Mouse (Mus musculus) adrenal gland (tissue): ENCODE measurements around the gene Cntnap1.

Experiments used
- intact Hi-C: fragments of 180-260 bp; cut with DNase I; formaldehyde crosslinking; loops from one replicate; pipeline ENCODE4 v1.15.1; 2025

Gene Cntnap1

DNA sequence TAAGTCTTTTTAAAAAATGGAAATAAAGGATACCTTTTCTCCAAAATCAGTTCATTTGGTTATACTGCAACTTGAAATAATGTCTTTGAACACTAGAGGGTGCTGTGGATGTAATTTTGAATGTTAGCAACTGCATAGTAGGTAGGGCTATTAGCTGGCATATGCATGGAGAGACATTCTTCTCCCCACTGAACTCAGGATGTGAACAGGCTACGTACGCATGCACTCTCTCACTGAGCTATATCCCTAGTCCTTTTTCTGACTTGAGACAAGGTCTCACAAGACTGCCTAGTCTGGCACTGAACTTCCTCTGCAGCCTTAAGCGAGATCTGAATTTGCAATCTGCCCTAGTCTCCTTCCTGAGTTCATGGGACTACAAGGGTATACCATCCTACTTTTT lies 41.6 kb downstream of the Cntnap1 start:
- intact Hi-C loops = loop anchor here (1.0 to 2.0 kb wide), 2 partner anchors 36 to 91 kb away; partner anchors contain the start of gene Becn1

DNA sequence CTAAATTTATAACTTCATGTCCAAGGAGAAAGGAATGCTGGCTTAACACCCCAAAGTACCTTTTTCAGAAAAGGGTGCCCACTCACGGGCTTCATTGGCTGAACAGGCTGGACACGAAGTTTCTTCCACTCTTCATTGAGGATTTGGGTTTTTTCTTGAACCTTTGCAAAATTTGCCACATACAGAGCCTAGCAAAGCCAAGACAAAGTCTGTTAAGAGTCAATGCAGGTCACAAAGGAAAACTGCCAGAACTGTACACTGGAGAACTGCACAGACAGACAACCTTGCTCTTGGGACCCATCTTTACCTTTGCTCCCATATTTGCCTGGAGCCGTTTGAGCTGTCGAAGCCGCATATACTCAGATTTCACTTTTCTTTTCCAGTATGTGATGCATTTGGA lies 46.6 kb downstream of the Cntnap1 start:
- intact Hi-C loops = no loop called here

DNA sequence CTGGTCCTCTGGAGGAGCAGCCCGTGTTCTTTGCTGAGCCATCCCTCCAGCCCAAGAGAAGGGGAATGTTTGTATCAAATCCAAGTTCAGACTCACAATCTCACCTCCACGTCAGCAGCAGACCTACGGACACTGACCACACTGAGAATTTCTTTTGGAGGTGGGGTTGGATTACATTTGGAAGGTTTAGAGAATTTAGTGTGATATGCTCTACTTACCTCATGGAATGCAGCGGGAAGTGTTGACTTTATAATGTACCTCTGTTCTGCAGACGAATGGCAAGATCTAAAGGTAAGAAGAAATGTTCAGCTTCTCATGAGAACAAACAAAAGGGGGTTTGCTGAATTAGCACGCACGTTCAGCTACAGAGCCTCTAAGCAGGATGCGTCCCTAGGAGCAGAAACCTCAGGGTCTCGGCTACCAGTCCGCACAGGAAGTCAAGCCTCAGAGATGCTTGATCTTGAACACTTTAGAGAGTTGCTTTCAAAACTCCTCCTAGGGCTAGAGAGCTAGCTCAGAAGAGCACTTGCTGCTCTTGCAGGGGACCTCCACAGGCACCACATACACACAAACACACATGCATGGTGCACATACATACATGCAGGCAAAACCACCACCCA lies 48.2 kb downstream of the Cntnap1 start:
- intact Hi-C loops = no loop called here

DNA sequence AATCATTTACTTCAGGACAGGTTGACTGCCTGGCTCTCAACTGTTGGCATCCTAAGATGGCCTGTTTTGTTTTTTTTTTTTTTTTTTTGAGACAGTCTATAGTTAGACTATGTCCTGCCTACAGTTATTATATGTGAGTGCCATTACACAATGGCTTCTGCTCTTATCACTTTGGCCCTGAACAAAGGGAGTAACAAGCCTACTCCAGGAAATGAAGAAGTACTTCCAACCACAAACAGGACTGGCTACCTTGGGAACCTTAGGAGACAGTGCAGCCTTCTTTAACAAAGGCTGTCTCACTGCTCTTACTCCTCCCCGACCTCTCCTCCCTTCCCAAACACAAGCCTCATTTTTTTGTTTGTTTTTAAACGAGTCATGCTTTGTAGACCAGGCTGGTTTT lies 50.5 kb downstream of the Cntnap1 start:
- intact Hi-C loops = no loop called here

DNA sequence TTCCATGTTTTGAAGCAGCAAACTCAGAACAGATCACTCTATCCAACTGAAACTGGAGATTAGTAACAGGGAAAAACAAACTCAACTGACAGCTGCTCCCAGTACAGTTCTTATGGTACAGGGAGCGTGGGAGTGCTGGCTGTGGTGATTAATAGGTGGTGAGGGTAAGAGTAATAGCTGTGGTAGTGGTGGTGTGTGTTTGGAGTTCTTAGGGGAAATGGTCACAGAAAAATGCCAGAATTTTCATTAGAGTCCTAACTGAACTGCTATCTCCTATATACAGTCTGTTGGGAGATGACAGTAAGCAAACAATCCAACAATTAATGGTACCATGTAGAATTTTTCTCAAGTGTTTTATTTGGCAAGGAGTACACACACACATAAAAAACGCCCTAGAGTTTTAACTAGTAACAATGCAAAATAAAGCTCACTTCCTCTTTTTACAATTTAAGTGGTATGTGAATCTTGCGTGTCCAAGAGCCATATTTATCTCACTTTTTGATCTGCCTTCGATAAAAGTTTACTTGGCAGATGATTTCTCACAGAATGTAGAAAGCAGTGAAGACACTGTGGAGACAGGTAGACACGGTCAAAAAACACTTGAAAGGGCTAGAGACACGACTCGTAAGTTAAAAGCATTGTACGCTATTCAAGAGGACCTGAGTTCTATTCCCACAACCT lies 51.1 kb downstream of the Cntnap1 start:
- intact Hi-C loops = no loop called here

DNA sequence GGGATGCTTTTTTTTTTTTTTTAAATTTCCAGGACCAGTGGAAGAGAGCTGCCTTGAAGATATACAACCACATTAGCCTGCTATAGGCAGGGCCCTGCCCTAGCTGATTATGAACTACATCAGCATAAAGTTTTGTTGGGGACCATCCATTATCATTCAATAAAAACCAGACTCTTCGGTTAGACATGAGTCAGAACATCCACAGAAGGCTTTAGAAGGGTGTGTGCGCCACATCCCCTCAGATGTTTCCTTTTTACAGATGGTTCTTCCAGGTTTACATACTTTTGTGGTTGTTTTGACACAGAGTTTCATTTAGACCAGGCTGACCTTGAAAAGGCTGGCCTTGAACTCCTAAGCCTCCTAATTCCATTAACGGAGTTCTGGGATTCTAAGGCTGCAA lies 54.0 kb downstream of the Cntnap1 start:
- intact Hi-C loops = no loop called here

DNA sequence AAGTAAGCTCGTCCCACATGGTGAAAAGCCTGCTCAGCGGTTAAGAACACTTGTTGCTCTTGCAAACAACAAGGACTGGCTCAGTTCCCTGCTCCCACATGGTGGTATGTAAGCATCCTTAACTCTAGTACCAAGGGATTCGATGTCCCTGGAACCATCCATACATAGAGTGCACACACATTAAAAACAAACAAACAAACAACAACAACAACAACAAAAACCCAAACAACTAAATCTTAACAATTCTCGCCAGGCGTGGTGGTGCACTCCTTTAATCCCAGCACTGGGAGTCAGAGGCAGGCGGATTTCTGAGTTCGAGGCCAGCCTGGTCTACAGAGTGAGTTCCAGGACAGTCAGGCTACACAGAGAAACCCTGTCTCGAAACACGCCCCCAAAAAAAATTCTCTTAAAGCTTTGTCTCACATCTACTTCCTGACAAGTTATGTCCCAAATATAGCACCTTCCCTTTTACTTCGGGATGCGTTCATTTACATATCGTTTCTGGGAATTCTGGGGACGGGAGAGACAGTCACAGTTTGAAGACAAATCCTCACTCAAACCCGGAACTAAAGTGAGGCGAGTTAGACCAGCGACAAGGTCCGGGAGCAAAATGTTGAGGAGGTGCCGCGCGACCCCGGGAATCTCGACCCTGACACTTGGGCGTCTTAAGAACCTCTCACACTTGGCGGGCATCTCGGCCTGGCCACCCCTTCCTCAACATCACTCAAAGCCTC lies 55.2 kb downstream of the Cntnap1 start:
- intact Hi-C loops = no loop called here

DNA sequence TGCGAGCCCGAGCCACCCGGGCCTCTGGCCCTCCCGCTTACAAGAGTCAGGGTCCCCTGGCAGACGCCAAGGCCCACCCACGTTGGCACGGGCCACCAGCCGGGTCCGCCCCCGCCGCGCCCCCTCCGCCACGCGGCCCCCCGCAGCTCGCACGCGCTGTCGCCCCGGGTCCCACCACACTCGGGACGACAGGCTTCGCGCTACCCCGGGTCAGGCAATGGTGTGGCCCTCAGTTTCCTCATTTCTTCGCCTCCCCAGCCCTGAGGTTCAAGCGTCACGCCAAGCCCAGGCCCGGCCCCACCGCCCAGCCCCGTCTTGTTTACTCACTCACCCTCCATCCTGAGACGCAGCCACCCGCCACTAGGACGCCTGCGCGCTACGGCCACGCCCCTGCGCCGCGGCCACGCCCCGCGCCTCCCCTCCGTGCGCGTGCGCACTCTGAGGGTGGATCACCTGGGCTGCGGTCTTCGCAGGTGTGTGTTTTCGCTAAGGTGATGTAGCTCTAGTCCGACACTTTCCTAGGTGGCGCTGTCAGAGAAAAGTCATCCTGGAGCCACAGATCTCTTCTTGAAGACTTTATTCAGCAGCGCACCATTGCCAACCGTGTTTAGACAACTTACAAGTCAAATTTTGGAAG lies 55.9 kb downstream of the Cntnap1 start, which contains the start of gene Ezh1:
TSS of gene Ezh1 (minus strand) at position 399 of the 637 bp plus-strand sequence.
- intact Hi-C loops = no loop called here

DNA sequence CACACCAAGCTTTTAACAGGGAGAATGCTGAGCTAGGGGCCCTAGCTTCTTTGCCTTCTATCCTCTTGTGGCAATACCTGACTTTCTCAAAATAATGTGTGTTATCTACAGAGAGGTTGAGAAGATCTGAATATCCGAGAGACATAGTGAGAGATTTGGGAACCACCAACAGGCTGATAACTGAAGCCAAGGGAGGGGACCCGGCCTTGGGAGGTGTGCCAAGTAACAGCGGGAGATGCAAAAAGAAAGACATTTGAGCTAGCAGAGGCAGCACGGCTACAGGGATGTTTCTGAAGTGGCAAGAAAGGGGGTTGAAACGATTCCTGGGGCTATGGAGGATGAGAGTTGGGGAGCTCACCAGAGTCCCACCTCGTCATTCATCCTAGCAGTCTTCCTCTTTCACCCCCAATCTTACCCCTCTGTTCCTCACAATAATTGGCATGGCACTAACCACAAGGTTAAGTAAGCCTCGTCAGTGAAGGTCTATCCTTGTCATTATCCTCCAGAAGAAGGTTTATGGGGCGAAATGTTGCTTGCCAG lies 59.1 kb downstream of the Cntnap1 start:
- intact Hi-C loops = no loop called here

DNA sequence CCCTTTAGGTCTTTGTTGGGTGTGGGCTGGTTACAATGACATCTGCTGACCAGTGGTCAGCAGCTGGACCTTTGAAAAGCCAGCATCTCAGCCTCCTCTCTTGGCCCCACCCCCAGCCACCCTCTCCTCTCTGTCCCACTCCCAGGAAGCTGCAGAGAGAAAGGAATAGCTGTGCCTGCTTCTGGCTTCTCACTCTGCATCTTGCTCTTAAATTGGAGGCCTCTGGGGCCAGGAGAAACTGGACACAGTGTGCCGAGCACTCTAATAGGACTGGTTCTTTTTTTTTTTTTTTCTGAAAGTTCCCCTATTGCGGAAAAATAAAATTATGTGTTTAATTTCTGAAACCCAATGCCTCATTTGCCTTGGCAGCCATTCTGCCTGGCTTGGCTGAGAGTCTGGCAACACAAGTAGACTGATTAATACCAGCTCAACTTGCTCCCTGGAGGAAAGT lies 59.8 kb downstream of the Cntnap1 start:
- intact Hi-C loops = loop anchor here (10.0 kb wide), 1 partner anchor 165 kb away; no protein-coding TSS in a partner anchor

DNA sequence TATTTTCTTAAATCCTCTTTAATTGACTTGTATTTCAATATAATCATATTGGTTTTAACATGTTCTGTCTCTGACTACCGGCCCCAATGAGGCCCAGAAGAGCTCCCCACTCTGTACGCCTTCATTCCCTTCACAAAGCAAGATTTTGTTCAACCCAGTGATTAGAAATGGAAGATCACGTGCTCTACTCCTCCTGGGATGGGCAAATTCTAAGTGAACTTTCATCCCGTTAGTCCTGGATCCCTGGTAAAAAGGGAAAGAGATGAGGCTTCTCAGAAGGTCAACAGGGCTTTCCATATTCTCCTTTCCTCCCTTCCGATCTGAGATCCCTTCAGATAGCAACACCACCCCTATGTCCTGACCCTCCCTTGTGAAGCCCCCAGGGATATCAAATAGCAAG lies 60.2 kb downstream of the Cntnap1 start:
- intact Hi-C loops = loop anchor here (10.0 kb wide), 1 partner anchor 164 kb away; no protein-coding TSS in a partner anchor

DNA sequence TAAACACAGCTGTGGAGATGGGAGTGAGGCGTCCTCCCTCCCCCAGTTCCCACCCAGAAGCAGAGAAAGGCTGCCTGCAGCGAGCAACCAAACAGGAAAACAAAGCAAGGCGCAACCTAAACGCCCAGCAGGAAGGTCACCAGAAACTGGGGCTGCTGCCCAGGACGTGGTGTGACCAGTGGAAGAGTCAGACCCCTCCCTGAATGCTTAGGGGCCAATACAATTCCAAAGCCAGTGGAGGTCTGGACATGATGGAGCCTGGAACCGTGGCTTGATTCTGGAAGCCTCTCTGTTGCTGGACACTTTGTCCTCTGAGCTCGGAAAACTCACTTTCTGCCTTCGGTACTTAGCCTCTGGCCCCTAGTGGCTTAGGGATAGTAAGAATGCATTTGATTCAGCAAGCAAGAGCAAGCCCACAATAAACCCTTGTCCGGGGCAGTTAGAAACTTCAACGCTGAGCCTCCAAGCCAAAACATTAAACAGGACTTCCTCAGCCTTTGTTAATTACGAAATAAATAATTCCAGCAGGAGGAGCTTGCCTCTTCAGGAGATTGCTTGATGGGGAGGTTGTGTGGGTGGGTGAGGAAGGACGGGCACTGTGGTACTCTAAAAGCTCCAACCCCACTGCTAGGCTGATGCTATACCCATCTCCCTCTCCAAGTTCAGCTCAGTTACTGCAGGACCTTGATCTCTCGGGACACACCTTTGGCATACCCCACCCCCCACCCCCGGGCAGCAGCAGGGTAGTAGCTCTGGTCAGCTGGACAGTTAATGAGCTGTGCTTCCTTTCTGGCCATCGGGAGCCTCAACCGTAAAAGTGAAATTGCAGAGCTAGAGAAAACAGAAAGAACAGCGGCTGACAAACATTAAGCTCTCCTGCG lies 60.9 kb downstream of the Cntnap1 start:
- intact Hi-C loops = loop anchor here (10.0 kb wide), 1 partner anchor 164 kb away; no protein-coding TSS in a partner anchor

DNA sequence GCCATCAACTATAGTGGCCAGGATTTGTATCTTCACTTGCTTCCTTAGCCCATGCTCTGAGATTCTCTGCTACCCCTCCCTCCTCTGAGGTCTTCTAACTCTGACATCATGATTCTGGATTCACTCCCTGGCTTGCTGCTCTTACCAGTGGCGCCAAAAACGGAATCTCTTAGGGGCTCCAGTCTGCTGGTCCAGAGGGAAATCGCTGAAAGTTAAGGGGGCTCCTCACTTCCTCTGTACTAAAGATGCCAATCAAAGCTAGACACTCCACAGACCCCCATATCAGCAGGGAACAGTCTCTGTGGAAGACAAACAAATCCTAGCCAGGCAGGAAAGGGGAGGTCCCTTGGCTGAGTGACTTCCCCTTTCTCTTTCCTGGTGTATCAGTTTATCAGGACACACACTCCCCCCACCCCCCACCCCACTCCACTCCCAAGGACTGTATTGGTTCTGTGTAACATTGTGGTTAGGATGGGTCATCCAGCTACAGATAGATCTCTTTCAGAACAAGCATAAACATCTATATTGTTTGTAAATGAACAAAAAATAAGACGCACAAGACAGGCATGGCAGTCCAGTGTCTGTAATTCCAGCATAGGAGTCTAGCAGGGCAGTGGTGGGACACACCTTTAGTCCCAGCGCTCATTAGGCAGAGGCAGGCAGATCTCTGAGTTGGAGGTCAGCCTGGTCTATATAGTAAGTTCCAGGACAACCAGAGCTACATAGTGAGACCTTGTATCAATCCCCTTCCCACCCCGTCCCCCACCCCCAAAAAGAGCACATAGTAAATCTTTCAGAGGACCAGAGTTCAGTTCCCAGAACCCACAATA lies 61.9 kb downstream of the Cntnap1 start:
- intact Hi-C loops = loop anchor here (10.0 kb wide), 1 partner anchor 163 kb away; no protein-coding TSS in a partner anchor

DNA sequence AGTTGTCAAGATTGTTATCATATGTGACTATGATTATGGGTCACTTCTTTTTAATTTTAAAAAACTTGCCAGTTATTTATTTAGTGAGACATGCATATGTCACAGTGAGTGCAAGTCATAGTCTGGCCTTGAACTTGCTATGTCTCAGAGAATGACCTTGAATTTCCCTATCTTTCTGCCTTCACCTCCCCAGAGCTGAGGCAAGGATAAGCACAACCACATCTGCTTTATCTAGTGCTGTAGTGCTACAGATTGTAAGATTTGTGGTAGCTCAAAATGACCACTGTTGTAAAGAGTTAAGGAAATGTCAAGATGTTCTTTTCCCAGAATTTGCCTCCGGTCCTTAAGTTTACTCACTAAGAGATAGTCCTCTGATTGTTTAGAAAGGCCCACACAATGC lies 62.9 kb downstream of the Cntnap1 start:
- intact Hi-C loops = loop anchor here (10.0 kb wide), 1 partner anchor 162 kb away; no protein-coding TSS in a partner anchor

DNA sequence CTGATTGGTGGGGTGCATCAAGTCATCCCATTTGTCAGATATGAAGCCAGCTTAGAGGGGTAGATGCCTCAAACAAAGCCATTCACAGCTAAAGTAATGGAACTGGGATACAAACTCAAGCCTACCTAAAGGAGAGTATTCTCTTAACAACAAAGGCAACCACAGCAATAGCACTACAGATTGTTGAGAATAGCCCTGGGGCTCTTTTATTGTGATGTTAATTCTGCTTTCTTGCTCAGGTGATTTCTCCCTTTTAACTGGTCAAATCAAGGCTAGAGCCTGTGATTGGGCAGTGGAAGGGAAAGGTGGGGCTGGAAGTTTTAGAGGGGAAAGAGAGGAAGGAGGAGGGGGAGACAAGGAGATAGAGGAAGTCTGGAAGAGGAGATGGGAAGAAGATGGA lies 63.8 kb downstream of the Cntnap1 start:
- intact Hi-C loops = loop anchor here (10.0 kb wide), 1 partner anchor 161 kb away; no protein-coding TSS in a partner anchor

DNA sequence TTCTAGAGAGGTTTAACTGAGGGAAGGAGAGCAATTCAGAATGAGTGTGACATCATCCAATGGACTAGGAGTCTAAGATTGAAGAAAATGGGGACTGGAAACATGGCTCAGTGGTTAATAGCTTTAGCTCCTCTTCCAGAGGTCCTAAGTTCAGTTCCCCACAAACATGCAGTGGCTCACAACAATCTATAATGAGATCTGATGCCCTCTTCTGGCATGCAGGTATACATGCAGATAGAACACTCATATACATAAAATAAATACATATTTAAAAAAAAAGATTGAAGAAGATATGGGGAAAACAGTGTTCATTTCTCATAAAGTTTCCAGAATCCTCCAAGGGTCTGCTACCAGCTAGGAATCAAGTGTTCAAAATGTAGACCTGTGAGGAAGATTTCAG lies 65.1 kb downstream of the Cntnap1 start:
- intact Hi-C loops = loop anchor here (10.0 kb wide), 1 partner anchor 159 kb away; no protein-coding TSS in a partner anchor

DNA sequence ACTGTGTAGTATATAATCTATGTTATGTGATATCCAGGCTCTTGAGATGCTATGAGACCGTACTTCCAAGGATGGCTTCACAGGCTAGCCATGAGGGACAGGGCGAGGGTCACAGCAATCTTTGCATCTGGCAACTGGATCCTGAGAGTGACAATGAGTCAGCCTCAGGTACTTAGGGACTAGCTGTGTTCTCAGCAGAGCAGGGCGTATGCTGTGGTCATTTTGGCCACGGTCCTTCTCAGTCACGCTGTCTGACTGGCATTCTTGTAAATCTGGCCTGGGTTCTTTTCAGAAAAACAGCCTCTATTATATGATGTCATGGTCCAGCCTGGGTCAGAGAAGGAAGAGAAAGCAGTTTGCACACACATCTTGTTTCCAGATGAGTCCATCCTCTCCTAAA lies 66.5 kb downstream of the Cntnap1 start:
- intact Hi-C loops = loop anchor here (10.0 kb wide), 1 partner anchor 158 kb away; no protein-coding TSS in a partner anchor

DNA sequence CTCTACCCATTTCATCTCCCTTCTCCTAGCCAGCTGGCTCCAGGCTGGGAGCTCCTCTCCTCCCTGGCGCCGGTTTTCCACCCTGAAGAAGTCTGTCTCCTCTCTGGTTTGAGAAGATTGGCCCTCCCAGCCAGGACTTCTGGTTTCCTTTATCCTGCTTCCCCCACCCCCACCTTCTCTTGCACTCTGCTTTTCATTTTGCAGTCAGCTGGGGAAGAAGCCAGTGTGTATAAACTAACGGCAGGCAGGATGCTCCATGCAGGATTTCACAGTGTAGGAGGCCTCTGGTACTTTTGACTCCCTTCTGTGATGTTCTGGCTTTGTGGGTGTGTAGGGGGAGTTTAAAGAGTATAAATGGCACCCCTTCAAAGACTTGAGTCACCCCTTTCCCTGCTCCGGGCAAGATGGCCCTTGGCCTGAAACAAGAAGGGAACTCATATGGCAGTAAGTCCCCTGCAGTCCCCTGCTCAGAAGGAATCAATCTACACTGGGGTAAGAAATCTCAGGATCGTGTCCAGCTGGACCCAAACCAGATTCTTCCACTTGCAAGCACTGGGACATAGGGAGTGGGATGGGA lies 67.8 kb downstream of the Cntnap1 start:
- intact Hi-C loops = loop anchor here (10.0 kb wide), 1 partner anchor 157 kb away; no protein-coding TSS in a partner anchor
